Mouse (Mus musculus): Measurements from ENCODE around the gene Mex3b. TPM values are rescaled to one million over a fixed set of nuclear protein-coding genes. Genes with fewer than 3 reads are reported as not detected.

Mex3b gene
- 1 to 10 TPM; 1.8 to 2.6 (median 1.9) TPM for total RNA-seq (2022)

- peak; percentile 18 for DNase-seq
Measured at GRCm38 (mm10) chr7:82867271-82868121, at the start of gene Mex3b. Gene Mex3b (plus strand): TSS chr7:82867333.

GRCm38 (mm10) chr7:82819541-82819940 lies 47.6 kb upstream of the Mex3b start:
- DNase-seq: no peak

GRCm38 (mm10) chr7:82820661-82821060 lies 46.5 kb upstream of the Mex3b start:
- DNase-seq: no peak

- DNase-seq: no peak
Measured at GRCm38 (mm10) chr7:82821501-82821900, 45.6 kb upstream of the Mex3b start.

- no peak for DNase-seq
Measured at GRCm38 (mm10) chr7:82822528-82822927, 44.6 kb upstream of the Mex3b start.

- DNase-seq: no peak
Measured at GRCm38 (mm10) chr7:82828193-82828592, 38.9 kb upstream of the Mex3b start.

GRCm38 (mm10) chr7:82829516-82829915 lies 37.6 kb upstream of the Mex3b start:
- no peak for DNase-seq

GRCm38 (mm10) chr7:82834471-82834870 lies 32.7 kb upstream of the Mex3b start:
- no peak for DNase-seq

- DNase-seq: no peak
Measured at GRCm38 (mm10) chr7:82838414-82838813, 28.7 kb upstream of the Mex3b start.

GRCm38 (mm10) chr7:82838965-82839675 lies 28.0 kb upstream of the Mex3b start:
- DNase-seq: no peak

GRCm38 (mm10) chr7:82842222-82842920 lies 24.8 kb upstream of the Mex3b start:
- DNase-seq: no peak

- no peak for DNase-seq
Measured at GRCm38 (mm10) chr7:82850756-82851155, 16.4 kb upstream of the Mex3b start.

- no peak for DNase-seq
Measured at GRCm38 (mm10) chr7:82851670-82852069, 15.5 kb upstream of the Mex3b start.

GRCm38 (mm10) chr7:82854195-82854766 lies 12.9 kb upstream of the Mex3b start:
- no peak for DNase-seq

GRCm38 (mm10) chr7:82858611-82859010 lies 8.5 kb upstream of the Mex3b start:
- DNase-seq: no peak

GRCm38 (mm10) chr7:82860626-82861025 lies 6.5 kb upstream of the Mex3b start:
- no peak for DNase-seq

GRCm38 (mm10) chr7:82863341-82863740 lies 3.8 kb upstream of the Mex3b start:
- DNase-seq: no peak

- no peak for DNase-seq
Measured at GRCm38 (mm10) chr7:82864260-82864990, 2.7 kb upstream of the Mex3b start.

GRCm38 (mm10) chr7:82864991-82865771 lies 2.0 kb upstream of the Mex3b start:
- no peak for DNase-seq

- DNase-seq: peak; percentile 96
Measured at GRCm38 (mm10) chr7:82865834-82866485, 1.2 kb upstream of the Mex3b start.

Measured in adrenal gland, adult 8-10 months (tissue).